Mouse (Mus musculus) heart, embryonic 15.5 days (tissue): ENCODE measurements at regions not wholly inside any gene's neighbourhood (a gene's known extent, or its start where the extent isn't known, plus 50 kb on each side); places are given as distances from the start of the nearest gene placed in this dataset.

Experiments
- ATAC-seq: fragments of 200-750 bp; cut with Nextera tagmentation; replicated peaks from 2 replicates; pipeline ENCODE4 v1.8.0; 2017; ENCODE audit warnings: low read depth, moderate TSS enrichment; ENCODE audit not compliant: insufficient number of reproducible peaks, insufficient read depth, low FRiP score
- H3K27ac ChIP-seq: fragments of 300-500 bp; sonication (generic); 2 replicates; pipeline ENCODE4 v1.5.1; 2015; ENCODE audit warnings: mild to moderate bottlenecking, inconsistent platforms
- H3K27me3 ChIP-seq: fragments of 300-500 bp; sonication (generic); 2 replicates; pipeline ENCODE4 v1.6.1; 2015; ENCODE audit warnings: inconsistent platforms
- H3K36me3 ChIP-seq: fragments of 300-500 bp; sonication (generic); 2 replicates; pipeline ENCODE4 v1.6.1; 2015; ENCODE audit warnings: mild to moderate bottlenecking, inconsistent platforms
- H3K4me1 ChIP-seq: fragments of 300-500 bp; sonication (generic); replicated peaks from 2 replicates; pipeline ENCODE4 v1.6.1; 2015; ENCODE audit warnings: inconsistent platforms
- H3K4me2 ChIP-seq: fragments of 300-500 bp; sonication (generic); 2 replicates; pipeline ENCODE4 v1.6.1; 2015; ENCODE audit warnings: inconsistent platforms, mild to moderate bottlenecking, moderate library complexity
- H3K4me3 ChIP-seq: fragments of 300-500 bp; sonication (generic); 2 replicates; pipeline ENCODE4 v1.5.1; 2015; ENCODE audit warnings: mild to moderate bottlenecking, inconsistent platforms
- H3K9ac ChIP-seq: fragments of 300-500 bp; sonication (generic); 2 replicates; pipeline ENCODE4 v1.6.1; 2015; ENCODE audit warnings: mild to moderate bottlenecking, inconsistent platforms
- H3K9me3 ChIP-seq: fragments of 300-500 bp; sonication (generic); replicated peaks from 2 replicates; pipeline ENCODE4 v1.6.1; 2016; ENCODE audit warnings: inconsistent platforms
- WGBS: fragments of 180-500 bp; shearing (Covaris S2); methylation state at CpG from one replicate; pipeline ENCODE4 v1.1.7; 2015; ENCODE audit warnings: mixed read lengths; 5-methylcytosine and 5-hydroxymethylcytosine counted together

DNA sequence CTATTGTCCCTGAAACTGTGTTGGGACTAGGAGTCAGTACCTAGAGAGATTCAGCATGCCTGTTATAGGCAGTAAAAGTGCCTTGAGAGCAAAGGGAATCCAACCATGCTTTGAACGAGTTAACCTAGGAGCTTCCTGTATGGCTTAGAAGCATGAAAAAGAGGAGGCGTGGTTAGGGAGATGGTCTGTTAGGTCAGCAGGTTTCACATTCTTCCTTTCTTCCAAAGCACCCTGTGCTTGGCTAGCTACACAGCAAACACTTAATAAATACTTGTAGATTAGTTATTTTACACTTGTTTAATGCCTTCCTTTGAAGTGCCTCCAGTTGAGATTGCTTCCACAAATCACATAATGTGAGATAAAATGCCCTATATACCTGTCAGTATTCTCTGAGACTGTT, 284.9 kb upstream of the Adgra3 start:
- Histone ChIP-seq H3K4me3 (no peak overlapping the region), H3K4me2 (no peak overlapping the region), H3K9ac (no peak overlapping the region), H3K27ac (no peak overlapping the region), H3K36me3 (no peaks in the 10 kb centered on the region), H3K27me3 (no peaks in the 10 kb centered on the region), H3K9me3 (no peaks in the 10 kb centered on the region), H3K4me1 (no peaks in the 10 kb centered on the region)
- 73% methylated on average over 2 of the region's 2 CpGs for whole genome bisulfite sequencing
- no peak for ATAC-seq

DNA sequence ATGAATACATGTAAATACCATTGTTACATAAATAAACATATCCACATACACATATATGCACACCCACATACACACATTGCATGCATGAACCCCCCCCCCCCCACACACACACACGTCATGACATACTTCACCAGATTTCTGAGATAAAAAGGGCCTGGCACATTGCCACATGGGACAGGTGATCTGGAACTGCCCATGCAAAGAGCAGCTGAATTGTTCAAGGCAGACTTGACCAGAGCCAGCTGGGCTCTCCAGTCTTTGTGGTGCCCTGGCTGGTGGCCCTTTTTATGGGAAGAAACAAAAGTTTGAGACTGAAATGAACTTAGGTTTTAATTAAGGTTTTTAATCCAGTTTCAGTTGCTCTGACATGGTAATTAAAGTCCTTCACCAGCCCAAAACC, 250.7 kb upstream of the Adgra3 start:
- H3K9me3 ChIP-seq, result no peaks in the 10 kb centered on the region
- H3K4me1 ChIP-seq, result no peaks in the 10 kb centered on the region
- H3K4me2 ChIP-seq, result no peak overlapping the region
- H3K27me3 ChIP-seq, result no peaks in the 10 kb centered on the region
- no peak overlapping the region for H3K27ac ChIP-seq
- no peak overlapping the region for H3K9ac ChIP-seq
- ATAC-seq, result no peak
- 44% methylated on average over 1 of the region's 1 CpGs for WGBS
- no peak overlapping the region for H3K4me3 ChIP-seq
- no peaks in the 10 kb centered on the region for H3K36me3 ChIP-seq

DNA sequence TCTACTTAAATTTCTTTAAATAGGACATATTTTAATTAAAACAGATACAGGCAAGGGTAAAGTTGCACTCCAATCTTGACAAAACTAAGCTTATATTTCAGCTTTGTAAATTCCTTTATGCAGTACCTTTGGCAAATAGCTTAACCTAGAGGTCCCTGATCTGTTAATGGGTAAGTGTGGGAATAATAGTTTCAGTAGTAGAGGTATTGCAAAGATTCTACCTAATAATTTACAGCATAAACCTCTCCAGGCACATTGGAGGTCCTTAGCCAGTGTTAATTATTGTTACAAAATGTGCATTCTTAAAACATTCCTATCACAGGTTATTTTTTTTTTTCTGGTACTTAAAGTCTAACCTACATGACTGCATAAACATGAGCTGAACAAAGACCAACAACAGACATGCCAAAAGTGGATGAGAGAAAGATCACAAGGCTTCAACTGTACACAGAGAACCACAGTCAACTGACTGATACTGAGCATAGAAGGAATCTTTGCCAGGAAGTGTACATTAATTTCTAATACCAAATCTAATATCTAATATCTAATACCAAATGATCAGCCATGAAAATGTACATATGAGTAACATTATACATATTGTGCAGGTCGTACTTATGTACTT, 245.2 kb upstream of the Adgra3 start:
- Histone ChIP-seq H3K9me3 (no peaks in the 10 kb centered on the region), H3K4me2 (no peak overlapping the region), H3K4me1 (no peaks in the 10 kb centered on the region), H3K27ac (no peak overlapping the region), H3K9ac (no peak overlapping the region), H3K4me3 (no peak overlapping the region), H3K36me3 (no peaks in the 10 kb centered on the region), H3K27me3 (no peaks in the 10 kb centered on the region)
- no peak for ATAC-seq
- WGBS, result 60% methylated on average over 1 of the region's 1 CpGs

GRCm38 (mm10) chr5:50293794-50294193, 235.0 kb upstream of the Adgra3 start:
- Histone ChIP-seq H3K4me1 (no peaks in the 10 kb centered on the region), H3K27me3 (no peaks in the 10 kb centered on the region), H3K36me3 (no peaks in the 10 kb centered on the region), H3K9ac (no peak overlapping the region), H3K4me3 (no peak overlapping the region), H3K9me3 (no peaks in the 10 kb centered on the region), H3K27ac (no peak overlapping the region), H3K4me2 (no peak overlapping the region)
- ATAC-seq, result no peak
- WGBS, result 54% methylated on average over 3 of the region's 3 CpGs

GRCm38 (mm10) chr5:50290879-50291410, 232.1 kb upstream of the Adgra3 start:
- H3K27ac ChIP-seq, result no peak overlapping the region
- no peaks in the 10 kb centered on the region for H3K4me1 ChIP-seq
- H3K27me3 ChIP-seq, result no peaks in the 10 kb centered on the region
- no peak overlapping the region for H3K9ac ChIP-seq
- no peaks in the 10 kb centered on the region for H3K36me3 ChIP-seq
- no peak overlapping the region for H3K4me2 ChIP-seq
- no peak overlapping the region for H3K4me3 ChIP-seq
- 84% methylated on average over 2 of the region's 2 CpGs for WGBS
- ATAC-seq, result no peak
- no peaks in the 10 kb centered on the region for H3K9me3 ChIP-seq

GRCm38 (mm10) chr5:50260417-50260816, 201.6 kb upstream of the Adgra3 start:
- Histone ChIP-seq H3K4me3 (no peak overlapping the region), H3K9me3 (no peaks in the 10 kb centered on the region), H3K36me3 (no peaks in the 10 kb centered on the region), H3K27me3 (no peaks in the 10 kb centered on the region), H3K9ac (no peak overlapping the region), H3K4me1 (no peaks in the 10 kb centered on the region), H3K4me2 (no peak overlapping the region), H3K27ac (no peak overlapping the region)
- no peak for ATAC-seq
- WGBS, result 62% methylated on average over 2 of the region's 2 CpGs

DNA sequence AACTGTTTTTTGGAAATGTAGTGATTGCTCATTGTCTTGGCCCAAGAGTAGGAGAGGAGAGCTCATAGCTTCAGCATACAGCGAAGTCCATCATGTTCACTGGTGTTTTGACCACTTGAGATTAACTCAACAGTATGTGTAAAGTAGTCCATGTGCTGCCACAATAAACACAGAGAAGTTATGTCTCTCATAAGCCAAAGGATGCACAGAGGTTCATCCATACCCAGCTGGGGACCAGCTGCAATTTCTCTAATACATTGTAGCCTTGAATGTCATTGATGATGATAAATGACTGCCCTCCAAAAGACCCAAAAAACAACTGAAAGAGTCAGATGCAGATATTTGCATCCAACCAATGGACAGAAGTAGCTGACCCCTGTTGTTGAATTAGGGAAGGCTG, 199.2 kb upstream of the Adgra3 start:
- H3K4me1 ChIP-seq, result no peaks in the 10 kb centered on the region
- H3K4me3 ChIP-seq, result no peak overlapping the region
- no peak overlapping the region for H3K9ac ChIP-seq
- H3K27ac ChIP-seq, result no peak overlapping the region
- H3K4me2 ChIP-seq, result no peak overlapping the region
- H3K36me3 ChIP-seq, result no peaks in the 10 kb centered on the region
- no peaks in the 10 kb centered on the region for H3K9me3 ChIP-seq
- H3K27me3 ChIP-seq, result no peaks in the 10 kb centered on the region
- 84% methylated on average over 1 of the region's 1 CpGs for WGBS
- ATAC-seq, result no peak

- 87% methylated on average over 2 of the region's 2 CpGs for WGBS
- Histone ChIP-seq H3K4me1 (no peaks in the 10 kb centered on the region), H3K4me3 (no peak overlapping the region), H3K4me2 (no peak overlapping the region), H3K27me3 (no peaks in the 10 kb centered on the region), H3K9ac (no peak overlapping the region), H3K27ac (no peak overlapping the region), H3K36me3 (no peaks in the 10 kb centered on the region), H3K9me3 (no peaks in the 10 kb centered on the region)
- ATAC-seq, result no peak
Observed at GRCm38 (mm10) chr5:50234111-50234510, 175.3 kb upstream of the Adgra3 start.

DNA sequence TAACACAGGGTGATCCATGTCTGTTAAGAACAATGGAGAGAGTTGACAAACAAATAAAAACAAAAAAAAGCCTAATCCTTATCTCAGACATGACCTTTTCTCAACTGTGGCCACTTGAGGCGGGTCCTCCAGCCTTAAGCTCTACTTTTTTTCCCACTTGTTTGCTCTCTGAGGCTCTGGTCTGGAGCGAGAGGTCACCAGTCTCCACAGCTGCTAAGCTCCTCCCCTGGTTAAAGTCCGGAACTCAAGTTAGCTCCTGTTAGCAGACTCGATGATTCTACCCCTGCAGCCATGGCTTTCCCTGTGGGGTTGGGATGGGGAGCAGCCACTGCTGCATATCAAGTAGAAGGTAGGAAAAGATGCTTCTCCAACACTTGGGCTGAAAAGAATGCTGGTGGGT, 158.2 kb upstream of the Adgra3 start:
- no peaks in the 10 kb centered on the region for H3K4me1 ChIP-seq
- WGBS, result 33% methylated on average over 4 of the region's 4 CpGs

GRCm38 (mm10) chr5:50215960-50216359, 157.2 kb upstream of the Adgra3 start:
- Histone ChIP-seq H3K9me3 (no peaks in the 10 kb centered on the region), H3K36me3 (no peaks in the 10 kb centered on the region), H3K4me3 (no peak overlapping the region), H3K4me1 (no peaks in the 10 kb centered on the region), H3K4me2 (no peak overlapping the region), H3K27me3 (no peaks in the 10 kb centered on the region), H3K9ac (no peak overlapping the region), H3K27ac (no peak overlapping the region)
- 35% methylated on average over 5 of the region's 5 CpGs for WGBS
- ATAC-seq, result no peak

More for the DNA sequence above, 158.2 kb upstream of the Adgra3 start:
- no peak overlapping the region for H3K9ac ChIP-seq
- no peak overlapping the region for H3K27ac ChIP-seq
- H3K4me3 ChIP-seq, result no peak overlapping the region
- no peaks in the 10 kb centered on the region for H3K27me3 ChIP-seq
- no peak overlapping the region for H3K4me2 ChIP-seq
- H3K9me3 ChIP-seq, result no peaks in the 10 kb centered on the region
- no peak for ATAC-seq
- no peaks in the 10 kb centered on the region for H3K36me3 ChIP-seq

- Histone ChIP-seq H3K9ac (no peak overlapping the region), H3K36me3 (no peaks in the 10 kb centered on the region), H3K4me3 (no peak overlapping the region), H3K4me1 (peaks cover 2% of the 10 kb centered on the region; the same call in 1 of the 2 replicates), H3K9me3 (no peaks in the 10 kb centered on the region), H3K27ac (no peak overlapping the region), H3K27me3 (no peaks in the 10 kb centered on the region), H3K4me2 (no peak overlapping the region)
- no peak for ATAC-seq
- WGBS, result 50% methylated on average over 7 of the region's 7 CpGs
Observed at GRCm38 (mm10) chr5:50202307-50203010, 143.7 kb upstream of the Adgra3 start.

- Histone ChIP-seq H3K9me3 (no peaks in the 10 kb centered on the region), H3K9ac (no peak overlapping the region), H3K27me3 (no peaks in the 10 kb centered on the region), H3K4me1 (no peaks in the 10 kb centered on the region), H3K27ac (no peak overlapping the region), H3K4me3 (no peak overlapping the region), H3K4me2 (no peak overlapping the region), H3K36me3 (no peaks in the 10 kb centered on the region)
- ATAC-seq, result no peak
- WGBS, result 71% methylated on average over 3 of the region's 3 CpGs
Observed at GRCm38 (mm10) chr5:50196423-50196822, 137.6 kb upstream of the Adgra3 start.
